Mouse (Mus musculus) brain, embryonic 14.5 days (tissue): ENCODE data around the gene Cd209g.

ENCODE experiments used
- CTCF ChIP-seq: fragments of 200-500 bp; IDR thresholded peaks from 2 replicates; pipeline ENCODE4 v1.5.1; 2012; ENCODE audit warnings: inconsistent platforms, mild to moderate bottlenecking, moderate library complexity, borderline replicate concordance; ENCODE audit not compliant: insufficient read depth, insufficient read length; ENCODE audit errors: extremely low read depth
- POLR2A ChIP-seq: fragments of 200-500 bp; IDR thresholded peaks from 2 replicates; pipeline ENCODE4 v1.6.1; 2012; ENCODE audit warnings: mild to moderate bottlenecking, inconsistent platforms, borderline replicate concordance; ENCODE audit not compliant: poor library complexity, insufficient read depth, insufficient read length, severe bottlenecking; ENCODE audit errors: extremely low read depth

GRCm38 (mm10) chr8:4147272-4147671 is 13.4 kb downstream of the Cd209g start:
- TF ChIP-seq CTCF (no peak), POLR2A (no peak)
